Mouse (Mus musculus) myocyte (in vitro differentiated cells): Measurements from ENCODE around the gene Pigb. TPM values are rescaled to one million over a fixed set of nuclear protein-coding genes. Genes with fewer than 3 reads are reported as not detected.
A peak's percentile ranks its signal among the peaks of the same experiment; 100 is the strongest.

ENCODE experiments used
- H3K27me3 ChIP-seq: one replicate; pipeline ENCODE4 v1.6.1; 2011; ENCODE audit not compliant: control insufficient read depth, insufficient read depth, insufficient read length
- H3K36me3 ChIP-seq: one replicate; pipeline ENCODE4 v1.6.1; 2011; ENCODE audit not compliant: control insufficient read depth, insufficient read depth
- H3K4me2 ChIP-seq: one replicate; pipeline ENCODE4 v1.6.1; 2011; ENCODE audit warnings: low read depth, control low read depth
- H3K4me3 ChIP-seq: one replicate; pipeline ENCODE4 v1.5.1; 2011; ENCODE audit warnings: mild to moderate bottlenecking, control low read depth, moderate library complexity
- H3K79me2 ChIP-seq: one replicate; pipeline ENCODE4 v1.6.1; 2011; ENCODE audit not compliant: control insufficient read depth, insufficient read depth
- H3ac ChIP-seq: one replicate; pipeline ENCODE4 v1.6.1; 2011; ENCODE audit not compliant: control insufficient read depth, insufficient read length
- CEBPB ChIP-seq: IDR thresholded peaks from 2 replicates; pipeline ENCODE4 v1.6.1; 2011; ENCODE audit warnings: mild to moderate bottlenecking, moderate library complexity; ENCODE audit not compliant: poor library complexity, insufficient read depth, severe bottlenecking
- E2F4 ChIP-seq: IDR thresholded peaks from one replicate; pipeline ENCODE4 v1.6.1; 2011; ENCODE audit warnings: mild to moderate bottlenecking, control low read depth, moderate library complexity; ENCODE audit not compliant: insufficient read depth
- MAX ChIP-seq: IDR thresholded peaks from one replicate; pipeline ENCODE4 v1.6.1; 2011; ENCODE audit warnings: low read depth, mild to moderate bottlenecking, control low read depth
- MYOD1 ChIP-seq, 3 experiments: IDR thresholded peaks; one replicate each; pipeline ENCODE4 v1.6.1; 2011; ENCODE audit warnings: control low read depth in 2 of 3, low read depth in 2 of 3, mild to moderate bottlenecking in 2 of 3, moderate library complexity in 1 of 3; ENCODE audit not compliant: insufficient read length in 2 of 3, control insufficient read depth in 1 of 3
- MYOG ChIP-seq, 3 experiments: IDR thresholded peaks; one replicate each; pipeline ENCODE4 v1.6.1; 2011; ENCODE audit warnings: control low read depth in 2 of 3, low read depth in 2 of 3, mild to moderate bottlenecking in 2 of 3; ENCODE audit not compliant: insufficient read length in 2 of 3, control insufficient read depth in 1 of 3, insufficient read depth in 1 of 3
- POLR2A ChIP-seq: IDR thresholded peaks from one replicate; pipeline ENCODE4 v1.6.1; 2011; ENCODE audit warnings: low read depth, mild to moderate bottlenecking, control low read depth, moderate library complexity; ENCODE audit not compliant: insufficient read length
- POLR2AphosphoS2 ChIP-seq: IDR thresholded peaks from one replicate; pipeline ENCODE4 v1.6.1; 2011; ENCODE audit warnings: low read depth, control low read depth; ENCODE audit not compliant: insufficient read length
- REST ChIP-seq: IDR thresholded peaks from one replicate; pipeline ENCODE4 v1.6.1; 2011; ENCODE audit warnings: mild to moderate bottlenecking, control low read depth, moderate library complexity; ENCODE audit not compliant: insufficient read depth, insufficient read length
- SRF ChIP-seq: IDR thresholded peaks from one replicate; pipeline ENCODE4 v1.6.1; 2011; ENCODE audit warnings: low read depth; ENCODE audit not compliant: control insufficient read depth, insufficient read length
- TCF12 ChIP-seq: IDR thresholded peaks from one replicate; pipeline ENCODE4 v1.6.1; 2011; ENCODE audit warnings: mild to moderate bottlenecking, control low read depth; ENCODE audit not compliant: poor library complexity, insufficient read depth, severe bottlenecking
- TCF3 ChIP-seq: IDR thresholded peaks from one replicate; pipeline ENCODE4 v1.6.1; 2011; ENCODE audit warnings: low read depth, control low read depth; ENCODE audit not compliant: insufficient read length
- USF1 ChIP-seq: IDR thresholded peaks from one replicate; pipeline ENCODE4 v1.6.1; 2011; ENCODE audit warnings: low read depth, mild to moderate bottlenecking, control low read depth, moderate library complexity
- polyA plus RNA-seq: library from polyadenylated mRNA; unstranded; fragments of >200 nt; fragmentation: generic; extraction: Trizol; gene quantifications from one replicate; pipeline ENCODE4 v1.2.1, GENCODE M21; 2012; ENCODE audit warnings: missing spikeins

Gene Pigb
- 5.3 TPM for polyA plus RNA-seq

- Histone ChIP-seq H3K4me2 (peak within 1 kb of the TSS; percentile 97), H3ac (peak within 1 kb of the TSS; percentile 44), H3K27me3 (no peaks in the 10 kb centered on the region), H3K79me2 (peaks cover 10% of the 10 kb centered on the region), H3K36me3 (no peaks in the 10 kb centered on the region), H3K4me3 (peak within 1 kb of the TSS; percentile 92)
- TF ChIP-seq POLR2AphosphoS2 (no peak), MYOG (IDR thresholded peaks at IDR 0.05; ENCODE audit: control insufficient read depth in 1 of 3, insufficient read depth in 1 of 3, insufficient read length in 2 of 3, low read depth in 2 of 3) (no peak), MAX (no peak), MYOD1 (IDR thresholded peaks at IDR 0.05; ENCODE audit: control insufficient read depth in 1 of 3, insufficient read length in 2 of 3, low read depth in 2 of 3) (no peak), E2F4 (no peak), SRF (no peak), TCF3 (no peak), POLR2A (no peak), TCF12 (no peak), USF1 (no peak), CEBPB (no peak), REST (no peak)
Observed at GRCm38 (mm10) chr9:73040080-73040479, at the start of gene Pigb. TSS of gene Pigb (minus strand) at chr9:73040378.

GRCm38 (mm10) chr9:73089222-73089920, 49.2 kb upstream of the Pigb start:
- H3K36me3 ChIP-seq = no peaks in the 10 kb centered on the region
- H3ac ChIP-seq = no peak overlapping the region
- peaks cover 22% of the 10 kb centered on the region for H3K27me3 ChIP-seq
- H3K4me2 ChIP-seq = no peak overlapping the region
- H3K79me2 ChIP-seq = no peaks in the 10 kb centered on the region
- H3K4me3 ChIP-seq = no peak overlapping the region
- TF ChIP-seq MYOG (IDR thresholded peaks at IDR 0.05; ENCODE audit: control insufficient read depth in 1 of 3, insufficient read depth in 1 of 3, insufficient read length in 2 of 3, low read depth in 2 of 3) (no peak), USF1 (no peak), MYOD1 (IDR thresholded peaks at IDR 0.05; ENCODE audit: control insufficient read depth in 1 of 3, insufficient read length in 2 of 3, low read depth in 2 of 3) (no peak), SRF (no peak), TCF3 (no peak), MAX (no peak), TCF12 (no peak), POLR2AphosphoS2 (no peak), POLR2A (no peak), E2F4 (no peak), REST (no peak), CEBPB (no peak)

- Histone ChIP-seq H3K27me3 (peaks cover 14% of the 10 kb centered on the region), H3K4me3 (no peak overlapping the region), H3K4me2 (no peak overlapping the region), H3ac (no peak overlapping the region), H3K79me2 (no peaks in the 10 kb centered on the region), H3K36me3 (no peaks in the 10 kb centered on the region)
- TF ChIP-seq POLR2A = no peak
Observed at GRCm38 (mm10) chr9:73087581-73087980, 47.4 kb upstream of the Pigb start.

GRCm38 (mm10) chr9:73087121-73087520, 46.9 kb upstream of the Pigb start:
- Histone ChIP-seq H3K4me2 (no peak overlapping the region), H3ac (no peak overlapping the region), H3K36me3 (no peaks in the 10 kb centered on the region), H3K79me2 (no peaks in the 10 kb centered on the region), H3K4me3 (no peak overlapping the region), H3K27me3 (peaks cover 13% of the 10 kb centered on the region)
- TF ChIP-seq MYOD1 (IDR thresholded peaks at IDR 0.05; ENCODE audit: control insufficient read depth in 1 of 3, insufficient read length in 2 of 3, low read depth in 2 of 3) (no peak), E2F4 (no peak), POLR2A (no peak), MAX (no peak), CEBPB (no peak), SRF (no peak), TCF3 (no peak), POLR2AphosphoS2 (no peak), MYOG (IDR thresholded peaks at IDR 0.05; ENCODE audit: control insufficient read depth in 1 of 3, insufficient read depth in 1 of 3, insufficient read length in 2 of 3, low read depth in 2 of 3) (no peak), USF1 (no peak), TCF12 (no peak), REST (no peak)

- no peak overlapping the region for H3ac ChIP-seq
- H3K36me3 ChIP-seq = no peaks in the 10 kb centered on the region
- no peaks in the 10 kb centered on the region for H3K79me2 ChIP-seq
- TF ChIP-seq REST = no peak
- TF ChIP-seq E2F4 = no peak
- no peak for TF ChIP-seq POLR2A
- no peak for TF ChIP-seq CEBPB
- no peak for TF ChIP-seq POLR2AphosphoS2
- no peak for TF ChIP-seq SRF
- no peak for TF ChIP-seq MAX
- TF ChIP-seq MYOG (IDR thresholded peaks at IDR 0.05; ENCODE audit: control insufficient read depth in 1 of 3, insufficient read depth in 1 of 3, insufficient read length in 2 of 3, low read depth in 2 of 3) = no peak
- no peak for TF ChIP-seq MYOD1 (IDR thresholded peaks at IDR 0.05; ENCODE audit: control insufficient read depth in 1 of 3, insufficient read length in 2 of 3, low read depth in 2 of 3)
- TF ChIP-seq USF1 = no peak
- no peak for TF ChIP-seq TCF3
- TF ChIP-seq TCF12 = no peak
- no peak overlapping the region for H3K4me3 ChIP-seq
- H3K4me2 ChIP-seq = no peak overlapping the region
- H3K27me3 ChIP-seq = peaks cover 13% of the 10 kb centered on the region
Observed at GRCm38 (mm10) chr9:73085845-73086244, 45.7 kb upstream of the Pigb start.
